Mouse (Mus musculus) right cerebral cortex, postnatal 36 days (tissue): Measurements from ENCODE around the gene Tldc2.
A peak's percentile ranks its signal among the peaks of the same experiment; 100 is the strongest.

Experiments
- DNase-seq, 2 experiments: peaks; one replicate each; pipeline ENCODE4 v3.0.0; 2022; ENCODE audit warnings: low spot score in 2 of 2, mixed read lengths in 1 of 2

The Tldc2 gene

DNA sequence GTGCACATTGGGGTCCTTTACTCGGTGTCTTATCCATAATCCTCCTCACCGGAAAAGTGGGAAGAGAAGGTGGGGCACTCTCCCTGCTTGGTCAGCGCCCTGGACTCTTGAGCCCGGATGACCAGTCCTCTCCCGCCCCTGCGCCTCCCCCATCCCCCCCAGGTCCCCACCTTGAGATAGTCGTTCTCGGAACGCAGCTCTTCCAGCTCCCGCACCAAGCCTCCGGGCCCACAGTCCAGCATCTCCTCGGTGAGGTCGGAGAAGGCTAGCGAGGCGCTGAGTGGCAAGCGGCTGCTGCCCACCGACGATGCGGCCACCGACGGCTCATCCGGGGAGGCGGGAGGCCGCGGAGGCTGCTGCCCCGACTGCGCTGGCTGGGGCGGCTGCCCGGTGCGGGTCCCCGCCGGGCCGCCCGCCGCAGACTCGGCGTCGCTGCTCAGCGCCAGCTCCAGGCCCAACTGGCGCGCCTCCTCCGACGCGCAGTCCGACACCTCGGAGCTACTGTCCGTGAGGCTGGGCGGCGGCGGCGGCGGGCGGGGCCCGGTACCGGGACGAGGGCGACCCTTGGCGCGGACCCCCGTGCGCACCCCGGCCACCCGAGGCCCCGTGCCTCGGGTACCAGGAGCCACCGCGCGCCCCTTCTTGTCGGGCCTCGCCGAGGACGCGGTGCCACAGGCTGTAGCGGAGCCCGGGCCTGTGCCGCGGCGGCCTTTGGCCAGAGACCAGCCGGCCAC lies 8.6 kb upstream of the Tldc2 start:
- DNase-seq: no peak

DNA sequence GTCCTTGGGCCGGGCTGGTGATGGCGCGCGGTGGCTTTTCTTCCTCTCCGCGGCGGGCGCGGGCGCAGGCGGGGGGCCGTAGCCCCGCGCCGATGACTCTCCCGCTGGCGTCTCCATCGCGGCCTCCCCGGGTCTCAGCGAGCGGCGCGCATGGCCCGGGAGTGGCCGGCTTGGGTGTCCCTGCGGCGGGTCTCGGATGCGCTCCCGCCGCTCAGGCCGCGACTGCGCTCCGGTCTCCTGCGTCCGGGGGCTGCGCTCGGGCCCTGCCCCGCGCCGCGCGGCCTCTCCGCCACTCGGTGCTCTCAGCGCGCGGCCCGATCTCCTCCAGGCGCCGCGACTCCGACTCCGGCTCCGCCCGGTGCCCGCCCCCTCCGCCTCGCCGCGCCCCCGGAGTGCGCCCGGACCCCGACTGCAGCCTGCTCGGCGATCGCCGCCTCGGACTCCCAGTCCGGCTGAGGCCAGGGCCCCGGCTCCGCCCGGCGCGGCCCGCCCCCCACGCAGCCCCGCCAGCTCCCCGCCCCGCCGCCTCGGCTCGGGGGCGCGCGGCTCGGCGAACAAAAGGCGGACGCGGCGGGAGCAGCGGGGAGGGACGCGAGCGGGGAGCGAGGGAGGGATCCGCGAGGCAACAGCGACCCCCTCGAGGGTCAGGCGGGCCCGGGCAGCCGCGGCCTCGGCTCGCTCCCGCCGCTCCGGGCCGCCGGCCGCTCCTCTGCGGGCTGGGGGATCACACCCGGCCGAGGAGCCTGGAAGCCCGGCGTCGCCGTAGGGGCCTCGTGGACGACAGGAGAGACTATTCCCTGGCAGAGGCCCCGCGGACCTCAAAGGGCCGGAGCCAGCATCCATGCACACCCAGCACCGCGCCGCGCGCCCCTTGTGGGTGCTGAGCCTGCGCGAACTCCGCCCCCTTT lies 7.8 kb upstream of the Tldc2 start, which contains the start of gene Soga1:
Gene Soga1, minus strand, starts transcription at position 462 of the 908 bp plus-strand sequence.
- peak; percentile 66 to 77 for DNase-seq

DNA sequence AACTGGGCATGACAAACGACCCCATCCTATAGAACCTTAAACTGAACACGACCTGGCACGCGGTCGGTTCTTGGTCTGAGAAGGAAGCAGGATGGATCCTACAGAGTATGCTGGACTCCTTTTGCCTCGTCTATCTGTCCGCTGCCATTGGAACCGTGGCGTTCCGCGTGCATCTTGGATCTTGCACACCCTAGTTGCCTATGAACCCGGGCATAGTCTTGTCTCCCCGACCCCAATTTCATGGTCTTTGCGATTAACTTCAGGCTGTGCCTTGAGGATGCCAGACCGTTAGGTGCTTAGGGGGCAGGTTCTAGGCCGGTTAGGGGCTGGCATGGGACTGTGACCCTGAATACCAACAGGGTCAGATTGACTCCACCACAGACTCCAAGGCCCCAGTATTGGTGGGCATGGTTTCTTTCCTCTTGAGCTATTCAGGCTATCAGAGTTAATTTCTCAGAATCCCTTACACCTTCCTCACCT lies 7.1 kb upstream of the Tldc2 start:
- DNase-seq: no peak

DNA sequence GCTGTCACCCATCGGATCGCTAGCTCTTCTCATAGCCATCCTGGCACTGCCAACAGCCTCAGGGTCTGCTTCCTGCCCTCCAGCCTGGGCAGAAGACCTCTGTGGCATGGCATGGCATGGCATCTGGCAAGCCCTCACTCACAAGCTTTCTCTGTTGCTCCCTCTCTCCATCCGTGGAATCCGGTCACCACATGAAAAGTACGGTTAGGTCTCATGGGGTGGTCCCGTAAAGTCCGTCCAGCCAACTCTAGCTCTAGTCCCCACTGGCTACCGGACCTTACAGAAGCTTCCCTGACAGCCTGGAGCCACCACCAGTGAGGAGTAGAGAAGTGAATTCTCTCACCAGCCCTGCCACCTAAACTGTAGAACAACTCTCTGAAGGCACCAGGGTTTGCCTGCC lies 5.5 kb upstream of the Tldc2 start:
- no peak for DNase-seq

DNA sequence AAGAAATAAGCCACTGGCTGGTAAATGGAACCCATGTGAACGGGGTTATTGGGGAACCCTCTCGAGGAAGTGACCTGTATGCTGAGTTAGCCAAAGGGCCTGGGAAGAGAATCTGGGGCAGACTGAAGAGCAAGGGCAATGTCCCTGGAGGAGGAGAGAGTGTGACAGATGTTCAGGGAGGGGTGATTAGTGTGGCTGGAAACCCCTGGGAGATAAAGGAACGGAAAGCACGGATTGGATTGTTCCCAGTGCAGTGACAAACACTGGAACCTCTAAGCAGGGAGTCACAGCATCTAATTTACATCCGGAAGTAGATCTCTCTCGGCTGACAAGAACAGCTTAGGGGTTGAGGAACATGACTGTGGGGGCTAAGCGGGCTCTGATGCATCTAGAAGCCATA lies 4.9 kb upstream of the Tldc2 start:
- DNase-seq: no peak

DNA sequence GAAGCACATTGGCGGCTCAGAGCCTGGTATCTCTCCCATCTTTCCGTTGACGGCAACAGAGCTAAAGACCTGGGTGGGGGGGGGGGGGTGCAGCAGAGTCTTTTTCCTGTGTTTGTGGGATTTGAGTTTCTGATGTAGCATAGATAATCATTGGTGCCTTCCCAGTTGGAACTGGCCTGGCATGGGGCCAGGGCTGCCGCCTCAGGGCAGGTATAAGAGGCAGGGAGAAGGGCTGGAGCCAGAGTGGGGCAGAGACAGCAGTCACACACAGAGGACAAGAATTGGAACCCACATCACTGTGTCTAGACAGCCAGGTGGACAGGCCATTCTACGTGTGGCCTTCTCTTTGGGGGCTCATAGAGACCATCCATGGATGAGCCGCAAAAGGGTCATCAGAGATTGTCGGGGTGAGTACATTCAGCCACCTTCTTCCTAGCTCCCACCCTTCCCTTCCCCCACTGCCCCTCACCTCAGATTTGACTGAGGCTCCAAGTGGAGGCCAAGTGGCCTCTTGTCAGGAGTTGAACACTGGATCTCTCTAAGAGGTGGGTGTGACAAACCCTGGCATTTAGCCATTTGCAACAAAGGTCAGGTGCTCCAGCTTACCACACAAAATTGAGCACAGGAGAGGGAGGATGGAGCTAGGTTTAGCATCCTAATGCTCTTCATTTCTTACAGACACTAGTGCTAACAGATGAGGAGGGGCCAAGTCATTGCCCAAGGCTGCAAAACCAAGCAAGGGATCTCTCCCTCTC lies 1.8 kb upstream of the Tldc2 start:
- no peak for DNase-seq

DNA sequence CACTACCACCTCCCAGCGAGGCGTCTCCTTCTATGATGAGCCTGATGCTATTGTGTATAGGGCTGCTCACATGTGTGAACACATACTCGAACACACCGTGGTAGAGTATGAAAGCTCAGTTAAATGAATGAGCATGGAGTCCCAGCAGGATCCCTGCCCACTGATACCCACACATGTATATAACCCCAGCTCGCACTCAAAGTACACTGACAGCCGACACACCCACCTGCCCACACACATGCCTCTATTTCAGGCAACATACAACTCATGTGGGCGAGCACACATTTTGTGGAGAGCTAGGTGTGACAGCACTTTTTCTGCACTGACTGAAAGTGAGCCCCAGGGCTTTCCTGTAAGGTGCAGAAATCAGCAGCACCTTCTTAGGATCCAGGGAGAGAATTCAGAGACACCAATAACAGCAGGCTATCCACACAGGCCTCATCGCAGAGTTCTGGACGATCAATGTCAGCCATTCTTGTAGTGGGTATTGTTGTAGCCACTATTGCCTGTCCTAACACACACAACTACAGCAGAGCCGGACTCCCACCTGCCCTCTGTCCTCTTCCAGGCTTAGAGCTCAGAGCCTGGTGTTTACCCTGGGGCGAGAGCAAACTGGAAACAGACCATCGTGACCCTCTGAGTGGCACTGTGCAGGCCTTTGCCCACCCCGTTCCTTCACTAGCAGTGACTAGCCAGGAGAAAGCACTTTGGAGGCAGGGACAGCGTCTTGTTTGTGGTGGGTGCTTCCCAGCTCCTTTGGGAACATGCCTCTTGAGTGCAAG lies 872 bp downstream of the Tldc2 start:
- peak; percentile 77 to 84 for DNase-seq

DNA sequence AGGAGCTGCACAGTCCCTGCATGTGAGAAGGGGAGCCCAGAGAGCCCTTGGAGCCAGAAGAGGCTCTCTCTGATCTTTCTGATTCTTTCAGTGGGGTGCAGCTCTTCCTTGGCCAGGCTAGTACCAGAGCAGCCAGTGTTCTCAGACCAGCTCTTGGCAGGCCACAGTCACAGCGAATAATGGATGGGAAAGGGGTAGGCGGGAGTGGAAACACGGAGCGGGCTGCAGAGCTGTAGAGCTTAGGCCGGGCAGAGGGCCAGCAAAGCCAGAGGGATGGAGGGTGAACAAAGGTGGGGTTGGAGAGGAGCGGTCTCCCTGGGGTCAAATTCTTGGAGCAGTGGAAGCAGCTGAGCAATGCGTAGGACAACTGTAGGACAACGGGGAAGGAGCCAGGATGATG lies 5.2 kb downstream of the Tldc2 start:
- DNase-seq: no peak

DNA sequence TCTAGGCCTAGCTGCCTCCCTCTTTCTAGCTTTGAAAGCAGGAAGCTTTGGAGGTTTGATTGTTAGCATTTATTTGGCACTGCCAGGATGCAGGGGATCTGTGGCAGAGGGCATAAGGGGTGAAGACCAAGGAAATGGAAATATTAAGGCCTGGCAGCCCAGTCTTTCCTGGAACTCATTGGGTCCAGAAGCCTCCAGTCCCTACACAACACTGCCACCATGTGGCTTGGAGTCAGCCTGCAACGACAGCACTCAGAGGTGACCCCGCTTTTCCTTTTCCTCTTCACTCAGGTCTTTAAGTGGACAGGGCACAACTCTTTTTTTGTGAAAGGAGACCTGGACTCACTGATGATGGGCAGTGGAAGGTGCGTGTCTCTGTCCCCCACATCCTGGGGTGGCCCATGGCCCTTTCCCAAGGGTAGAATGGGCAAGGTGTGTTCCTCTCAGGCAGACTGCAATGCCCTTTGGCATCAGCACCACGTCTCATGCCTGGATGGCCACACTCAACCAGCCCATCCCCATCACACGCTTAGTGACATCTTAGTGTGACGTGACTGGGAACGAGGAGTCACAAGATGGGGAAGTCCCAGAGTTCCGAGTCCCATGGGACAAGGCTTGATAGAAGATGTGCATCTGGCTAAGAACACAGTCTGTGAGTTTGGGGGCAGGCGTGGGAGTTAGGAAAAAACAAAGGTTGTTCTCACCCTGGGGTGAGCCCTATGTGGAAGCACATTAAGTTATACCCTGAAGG lies 8.3 kb downstream of the Tldc2 start:
- peak in 1 of 2 experiments; percentile 41 for DNase-seq

DNA sequence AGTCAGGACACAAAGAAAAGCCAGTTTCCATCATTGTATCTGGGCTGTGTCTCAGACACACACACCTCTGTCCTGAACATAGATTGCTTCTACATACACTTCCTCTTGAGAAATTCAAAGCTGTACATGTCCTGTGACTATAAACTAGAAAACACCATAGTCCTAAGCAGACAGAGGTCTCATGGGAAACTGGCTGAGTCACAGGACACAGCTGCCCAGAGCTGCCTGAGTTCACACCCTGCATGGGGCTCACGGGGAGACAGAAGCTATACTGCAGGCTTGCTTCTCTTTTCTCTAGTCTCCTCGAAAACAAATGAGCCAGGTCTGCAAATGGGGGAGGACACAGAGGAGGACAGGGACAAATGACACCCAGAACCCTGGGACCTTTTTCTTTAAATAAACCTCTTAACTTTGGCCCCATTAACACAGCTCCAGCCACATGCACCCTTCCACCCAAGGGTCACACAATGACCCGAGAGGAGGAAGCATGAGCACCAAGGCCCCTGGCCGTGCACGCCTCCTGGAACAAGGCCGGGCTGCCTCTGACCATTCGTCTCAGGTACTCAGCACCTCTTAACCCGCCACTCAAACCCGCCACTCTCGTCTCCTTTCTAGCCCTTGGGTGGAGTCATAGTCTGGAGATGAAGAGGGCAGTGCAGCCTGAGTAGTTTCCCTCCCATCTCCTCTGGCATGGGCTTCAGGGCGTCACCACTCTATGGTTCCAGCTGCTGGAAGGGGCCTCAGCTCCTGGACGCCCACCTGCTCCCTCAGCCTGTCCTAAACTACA lies 12.9 kb downstream of the Tldc2 start:
- no peak for DNase-seq

DNA sequence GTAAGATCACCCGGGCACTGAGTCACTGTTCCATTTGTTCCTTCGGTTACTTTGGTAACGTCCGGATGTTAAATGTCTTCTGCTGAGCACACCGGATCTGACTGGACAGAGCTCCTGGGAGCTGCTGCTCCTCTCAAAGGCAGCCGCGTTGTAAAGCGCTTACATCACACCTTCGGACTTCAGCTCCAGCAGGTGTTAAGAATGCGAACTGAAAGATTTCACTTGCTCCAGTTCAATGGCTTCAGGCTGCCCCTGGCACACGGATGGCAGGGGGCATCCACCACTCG lies 13.4 kb downstream of the Tldc2 start:
- no peak for DNase-seq

DNA sequence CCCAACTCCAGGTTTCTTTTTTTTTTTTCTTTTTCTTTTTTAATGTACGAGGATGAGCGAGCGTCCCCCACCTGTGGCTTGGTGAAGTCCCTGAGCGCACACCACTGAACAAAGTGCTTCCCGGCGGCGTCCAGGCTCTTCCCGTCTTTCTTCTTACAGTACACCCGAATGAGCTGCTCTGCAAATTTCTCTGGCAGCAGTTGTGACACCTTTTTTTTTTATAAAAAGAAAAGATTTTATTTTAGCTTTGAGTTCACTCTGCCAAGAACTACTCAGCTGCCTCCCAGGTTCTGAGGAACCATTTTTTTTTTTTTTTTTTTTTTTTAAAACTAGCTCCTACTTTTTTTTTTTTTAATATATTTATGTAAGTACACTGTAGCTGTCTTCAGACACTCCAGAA lies 14.8 kb downstream of the Tldc2 start:
- DNase-seq: no peak

DNA sequence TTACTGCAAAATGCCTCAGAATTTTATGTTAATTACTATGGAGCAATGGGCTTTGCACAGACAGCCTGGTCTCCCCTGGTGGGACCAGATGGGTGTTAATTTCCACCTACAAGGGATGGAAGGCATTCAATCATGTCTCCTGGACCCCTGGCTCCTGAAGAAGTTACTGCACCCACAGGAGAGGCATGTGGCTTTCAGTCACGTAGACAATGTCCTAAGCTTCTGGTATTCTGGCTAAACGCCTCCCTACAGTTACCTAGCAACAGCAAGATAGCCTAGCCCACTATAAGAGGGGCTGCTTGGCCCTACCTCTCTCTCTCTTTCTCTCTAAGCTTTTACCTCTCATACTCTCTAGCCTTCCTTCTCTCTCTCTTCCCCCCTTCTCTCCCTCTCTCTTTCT lies 15.4 kb downstream of the Tldc2 start:
- no peak for DNase-seq

DNA sequence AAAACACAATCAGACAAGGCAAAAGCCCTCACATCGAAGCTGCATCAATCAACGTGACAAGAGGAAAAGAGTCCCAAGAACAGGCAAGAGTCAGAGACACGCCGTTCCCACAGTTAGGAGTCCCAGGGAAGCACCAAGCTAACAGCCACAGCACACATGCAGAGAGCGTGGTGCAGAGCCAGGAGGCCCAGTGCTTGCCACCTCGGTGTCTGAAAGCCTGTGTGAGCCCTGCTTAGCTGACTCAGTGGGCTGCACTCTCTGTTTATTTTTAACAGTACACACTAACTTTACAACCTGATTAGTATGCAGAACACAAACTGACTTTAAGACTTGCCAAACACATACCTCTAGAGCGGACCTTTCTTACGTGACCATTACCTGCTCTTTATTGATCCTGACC lies 17.6 kb downstream of the Tldc2 start:
- DNase-seq: no peak

DNA sequence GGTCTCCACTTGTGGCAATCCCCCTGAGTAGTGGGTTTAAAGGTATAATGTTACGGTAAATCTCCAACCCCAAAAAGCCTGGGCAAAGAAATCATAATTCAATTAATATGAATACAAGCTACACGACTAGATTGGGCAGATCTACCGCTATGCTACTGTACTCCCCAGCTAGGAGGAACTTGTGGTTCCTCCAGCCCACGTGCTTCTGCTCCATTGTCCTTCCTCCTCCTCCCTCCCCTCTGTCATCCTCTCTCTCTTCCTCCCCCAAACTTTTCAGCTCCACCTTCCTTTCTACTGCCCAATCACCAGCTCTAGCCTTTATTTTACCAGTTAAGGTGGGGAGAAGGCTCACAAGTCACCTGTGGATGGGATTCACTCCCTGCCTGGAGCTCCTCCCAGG lies 21.4 kb downstream of the Tldc2 start:
- DNase-seq: no peak

DNA sequence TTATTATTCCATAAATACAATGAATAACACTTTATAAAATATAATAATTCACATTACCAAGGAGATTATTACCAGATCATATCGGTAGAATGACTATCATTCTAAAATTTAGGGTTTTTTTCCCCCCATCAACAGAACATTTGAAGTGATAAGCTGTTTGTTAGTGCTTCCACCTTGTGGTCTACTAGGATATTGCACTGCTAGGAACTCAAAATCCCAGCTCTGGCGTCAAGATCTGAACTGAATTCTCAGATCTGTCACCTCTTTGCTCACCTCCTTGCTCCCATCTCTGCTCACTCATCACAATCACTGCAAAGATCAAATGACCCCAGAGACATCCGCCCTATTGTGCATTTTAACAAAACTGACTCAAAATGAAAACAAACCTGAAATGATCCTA lies 30.1 kb downstream of the Tldc2 start:
- no peak for DNase-seq

DNA sequence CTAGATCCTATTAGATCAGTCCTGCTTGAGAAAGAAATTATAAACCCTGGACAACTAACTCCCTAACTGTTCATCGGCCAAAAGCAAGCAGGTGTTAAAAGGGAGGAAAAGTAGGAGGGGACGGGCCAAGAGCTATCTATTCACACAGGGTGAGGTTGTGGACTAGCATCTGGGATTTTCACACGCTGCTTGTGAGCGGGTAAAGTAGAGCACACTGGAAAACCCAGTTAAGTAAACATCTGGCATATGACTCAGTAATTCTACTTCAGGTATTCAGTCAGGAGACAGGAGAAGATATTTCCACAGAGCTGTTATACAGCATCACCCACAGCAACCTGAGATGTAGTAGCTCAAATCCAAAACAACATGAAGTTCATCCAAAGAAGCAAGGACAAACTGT lies 31.7 kb downstream of the Tldc2 start:
- DNase-seq: no peak

DNA sequence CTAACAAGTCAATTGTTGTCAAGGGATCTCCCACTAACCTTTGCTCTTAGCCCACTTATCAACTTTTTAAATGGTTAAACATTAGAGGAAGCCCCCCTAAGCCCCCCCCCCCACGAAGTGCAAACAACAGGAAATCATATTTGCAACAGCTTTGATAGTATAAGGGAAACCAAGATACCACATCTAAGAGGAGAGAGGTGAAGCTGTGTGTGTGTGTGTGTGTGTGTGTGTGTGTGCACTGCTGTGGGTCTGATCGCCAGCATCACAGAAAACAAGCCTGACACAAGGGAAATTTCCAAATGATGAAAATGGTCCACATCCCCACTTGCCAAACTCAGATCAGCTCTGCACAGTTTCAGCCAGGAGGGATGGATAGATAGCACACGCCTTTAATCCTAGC lies 32.2 kb downstream of the Tldc2 start:
- DNase-seq: no peak

DNA sequence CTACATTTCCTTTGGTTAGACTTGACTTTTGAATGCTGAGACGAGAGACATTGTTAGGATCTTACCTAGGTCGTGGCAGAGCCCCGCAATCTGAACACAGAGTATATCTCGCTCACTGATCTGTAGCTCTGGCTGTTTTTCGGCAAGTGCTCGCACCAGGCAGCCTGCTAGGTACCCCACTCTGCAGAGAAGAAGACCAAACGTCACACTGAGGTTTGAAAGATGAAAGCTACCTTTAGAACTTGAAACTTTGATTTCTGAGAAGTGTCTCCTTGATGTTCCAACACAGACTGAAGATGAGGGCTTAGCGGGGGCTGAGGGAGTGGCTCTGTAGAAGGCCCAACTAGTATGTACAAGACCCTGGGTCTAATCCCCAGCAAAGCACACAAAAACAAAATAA lies 34.9 kb downstream of the Tldc2 start:
- DNase-seq: no peak

DNA sequence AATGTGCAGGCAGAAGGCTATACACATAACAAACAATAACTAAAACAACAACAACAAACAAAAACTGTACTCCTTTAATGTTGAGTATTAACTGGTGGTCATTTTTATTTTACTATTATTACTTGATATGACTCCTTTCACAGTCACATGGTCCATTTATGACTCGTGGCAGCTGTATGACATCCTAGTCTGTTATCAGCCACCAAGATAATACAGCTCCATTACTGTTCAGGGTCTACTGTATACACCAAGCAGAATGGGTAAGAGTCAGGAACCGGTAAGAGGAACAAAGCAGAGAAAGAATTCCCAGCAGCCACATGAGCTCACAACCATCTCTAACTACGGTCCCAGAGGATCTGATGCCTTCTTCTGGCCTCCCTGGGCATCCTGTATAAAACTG lies 38.4 kb downstream of the Tldc2 start:
- DNase-seq: no peak
